ENCODE assay signal across 18 mouse cellular contexts in genomic region chr14:46505266-46505665, GRCm38 (mm10).
DNase-seq lines count a peak whose midpoint lies in the region; ATAC-seq and TF ChIP-seq lines count a peak whose summit lies in the region.
"Had no signal": no experiment of that assay in that cellular context is flagged by ENCODE, and none has a peak within 500 bp of the region (broad histone marks: within the 10 kb centered on the region; RNA-seq: fewer than 3 reads in every experiment).

No protein-coding gene starts in this region.

- no peaks in the 10 kb centered on the region for H3K9me3 ChIP-seq in hindbrain, postnatal 0 days (ENCODE audit: low read length)
- no peaks in the 10 kb centered on the region for H3K9me3 ChIP-seq in hindbrain, embryonic 14.5 days (ENCODE audit: control insufficient read depth, low read length)
- H3K9me3 ChIP-seq in lung, postnatal 0 days (ENCODE audit: low read length) = no peaks in the 10 kb centered on the region
- H3K9me3 ChIP-seq in ES-E14 (ENCODE audit: control insufficient read depth, insufficient read depth, low read depth, low read length) = no peaks in the 10 kb centered on the region
- H3K9me3 ChIP-seq in stomach, postnatal 0 days (ENCODE audit: control insufficient read depth, low read length) = no peaks in the 10 kb centered on the region
- H3K9me3 ChIP-seq: embryonic facial prominence, embryonic 13.5 days; forebrain, embryonic 12.5 days; heart, embryonic 10.5 days; limb, embryonic 13.5 days; midbrain, embryonic 13.5 days; stomach, embryonic 15.5 days had no signal

- DNase-seq in hindbrain, postnatal 0 days (ENCODE audit: low spot score) = no peak
- no peak for DNase-seq in hindbrain, embryonic 14.5 days (ENCODE audit: low spot score)
- no peak for DNase-seq in lung, postnatal 0 days (ENCODE audit: low spot score)
- no peak for DNase-seq in lung, adult 18-20 months
- DNase-seq in ES-E14 (ENCODE audit: low read depth, low spot score) = peak; percentile 55
- no peak for DNase-seq in stomach, postnatal 0 days (ENCODE audit: low spot score)
- DNase-seq in Muller cell, postnatal 12 days (ENCODE audit: inconsistent ontology term) = no peak
- no peak for DNase-seq in cerebellum, postnatal 4 days (ENCODE audit: low spot score in 2 of 2)
- DNase-seq: adrenal gland, postnatal 36 days; cerebellum, postnatal 36 days; heart, postnatal 36 days had no signal

- H3K4me3 ChIP-seq in hindbrain, postnatal 0 days (ENCODE audit: low read length) = no peak overlapping the region
- H3K4me3 ChIP-seq in hindbrain, embryonic 14.5 days (replicated peaks; ENCODE audit: low read length) = no peak overlapping the region
- no peak overlapping the region for H3K4me3 ChIP-seq in lung, postnatal 0 days (ENCODE audit: low read depth, low read length)
- no peak overlapping the region for H3K4me3 ChIP-seq in ES-E14 (ENCODE audit: insufficient read depth in 1 of 2, low read depth in 1 of 2, low read length in 2 of 2, poor library complexity in 1 of 2, severe bottlenecking in 1 of 2)
- no peak overlapping the region for H3K4me3 ChIP-seq in stomach, postnatal 0 days (ENCODE audit: low read depth, low read length)
- H3K4me3 ChIP-seq: embryonic facial prominence, embryonic 13.5 days; forebrain, embryonic 12.5 days; heart, embryonic 10.5 days; left cerebral cortex, adult 2 months; limb, embryonic 13.5 days; midbrain, embryonic 13.5 days; stomach, embryonic 15.5 days had no signal

- no peak overlapping the region for H3K27ac ChIP-seq in hindbrain, postnatal 0 days
- no peak overlapping the region for H3K27ac ChIP-seq in hindbrain, embryonic 14.5 days
- no peak overlapping the region for H3K27ac ChIP-seq in lung, postnatal 0 days (ENCODE audit: low read length)
- no peak overlapping the region for H3K27ac ChIP-seq in ES-E14 (ENCODE audit: insufficient read depth, low read depth, low read length, poor library complexity, severe bottlenecking)
- H3K27ac ChIP-seq in stomach, postnatal 0 days (replicated peaks) = no peak overlapping the region
- H3K27ac ChIP-seq: embryonic facial prominence, embryonic 13.5 days; forebrain, embryonic 12.5 days; heart, embryonic 10.5 days; left cerebral cortex, adult 2 months; limb, embryonic 13.5 days; midbrain, embryonic 13.5 days; stomach, embryonic 15.5 days had no signal

- no peak for ATAC-seq in hindbrain, postnatal 0 days
- ATAC-seq in hindbrain, embryonic 14.5 days (ENCODE audit: low FRiP score) = no peak
- ATAC-seq in lung, postnatal 0 days = no peak
- ATAC-seq in stomach, postnatal 0 days (ENCODE audit: low FRiP score, low TSS enrichment) = no peak
- ATAC-seq: midbrain, embryonic 13.5 days had no signal

- 81% methylated on average over 3 of the region's 3 CpGs for WGBS in hindbrain, postnatal 0 days
- 78% methylated on average over 3 of the region's 3 CpGs for WGBS in hindbrain, embryonic 14.5 days
- 86% methylated on average over 3 of the region's 3 CpGs for WGBS in lung, postnatal 0 days
- WGBS in stomach, postnatal 0 days = 80% methylated on average over 3 of the region's 3 CpGs

- in situ Hi-C loops in ES-E14 (cut with MboI; ENCODE audit: low sequenced_read_pairs in 2 of 2, unreplicated experiment in 2 of 2) = no loop called here

- no peaks in the 10 kb centered on the region for H3K27me3 ChIP-seq in hindbrain, postnatal 0 days (ENCODE audit: insufficient read depth, low read length)
- H3K27me3 ChIP-seq in hindbrain, embryonic 14.5 days (ENCODE audit: control insufficient read depth, insufficient read depth, low read length) = no peaks in the 10 kb centered on the region
- H3K27me3 ChIP-seq in lung, postnatal 0 days (replicated peaks; ENCODE audit: insufficient read depth, low read length) = no peaks in the 10 kb centered on the region
- no peaks in the 10 kb centered on the region for H3K27me3 ChIP-seq in stomach, postnatal 0 days (ENCODE audit: control insufficient read depth, insufficient read depth, low read length)
- H3K27me3 ChIP-seq: embryonic facial prominence, embryonic 13.5 days; forebrain, embryonic 12.5 days; limb, embryonic 13.5 days; midbrain, embryonic 13.5 days; stomach, embryonic 15.5 days had no signal

- no peaks in the 10 kb centered on the region for H3K36me3 ChIP-seq in hindbrain, postnatal 0 days (ENCODE audit: insufficient read depth, low read length)
- H3K36me3 ChIP-seq in hindbrain, embryonic 14.5 days (replicated peaks; ENCODE audit: control insufficient read depth, insufficient read depth) = no peaks in the 10 kb centered on the region
- H3K36me3 ChIP-seq in lung, postnatal 0 days (ENCODE audit: insufficient read depth, low read length) = no peaks in the 10 kb centered on the region
- no peaks in the 10 kb centered on the region for H3K36me3 ChIP-seq in ES-E14 (ENCODE audit: control insufficient read depth, insufficient read depth, low read length, poor library complexity, severe bottlenecking)
- no peaks in the 10 kb centered on the region for H3K36me3 ChIP-seq in stomach, postnatal 0 days (ENCODE audit: control insufficient read depth, insufficient read depth, low read length)
- H3K36me3 ChIP-seq: embryonic facial prominence, embryonic 13.5 days; forebrain, embryonic 12.5 days; heart, embryonic 10.5 days; limb, embryonic 13.5 days; midbrain, embryonic 13.5 days; stomach, embryonic 15.5 days had no signal

- H3K4me1 ChIP-seq in hindbrain, postnatal 0 days (ENCODE audit: insufficient read depth, low read length) = no peaks in the 10 kb centered on the region
- no peaks in the 10 kb centered on the region for H3K4me1 ChIP-seq in hindbrain, embryonic 14.5 days (replicated peaks; ENCODE audit: control insufficient read depth, insufficient read depth, low read length)
- H3K4me1 ChIP-seq in lung, postnatal 0 days (ENCODE audit: insufficient read depth, low read depth, low read length) = no peaks in the 10 kb centered on the region
- H3K4me1 ChIP-seq in ES-E14 (ENCODE audit: control insufficient read depth in 2 of 2, insufficient read depth in 2 of 2, low read length in 2 of 2, poor library complexity in 1 of 2) = no peaks in the 10 kb centered on the region
- no peaks in the 10 kb centered on the region for H3K4me1 ChIP-seq in stomach, postnatal 0 days (replicated peaks; ENCODE audit: control insufficient read depth, insufficient read depth)
- H3K4me1 ChIP-seq: embryonic facial prominence, embryonic 13.5 days; forebrain, embryonic 12.5 days; heart, embryonic 10.5 days; limb, embryonic 13.5 days; midbrain, embryonic 13.5 days; stomach, embryonic 15.5 days had no signal

- TF ChIP-seq EP300 in lung, postnatal 0 days (IDR thresholded peaks at IDR 0.05) = no peak
- no peak for TF ChIP-seq EP300 in stomach, postnatal 0 days (optimal IDR thresholded peaks at IDR 0.05)

- TF ChIP-seq CTCF in hindbrain, postnatal 0 days (IDR thresholded peaks at IDR 0.05; ENCODE audit: low read depth) = 0 out of 2 replicates have a peak, but pooled peaks have one; percentile 3
- TF ChIP-seq CTCF in lung, postnatal 0 days (IDR thresholded peaks at IDR 0.05) = 0 out of 2 replicates have a peak, but pooled peaks have one; percentile 31
- peak; percentile 35 for TF ChIP-seq CTCF in stomach, postnatal 0 days (IDR thresholded peaks at IDR 0.05; ENCODE audit: low read depth)

- no peak overlapping the region for H3K9ac ChIP-seq in hindbrain, postnatal 0 days (replicated peaks; ENCODE audit: low read length)
- H3K9ac ChIP-seq in hindbrain, embryonic 14.5 days = no peak overlapping the region
- no peak overlapping the region for H3K9ac ChIP-seq in lung, postnatal 0 days (replicated peaks; ENCODE audit: low read depth)
- H3K9ac ChIP-seq in ES-E14 (ENCODE audit: insufficient read depth, low read depth, low read length, poor library complexity, severe bottlenecking) = no peak overlapping the region
- H3K9ac ChIP-seq in stomach, postnatal 0 days (ENCODE audit: low read length) = no peak overlapping the region
- H3K9ac ChIP-seq: embryonic facial prominence, embryonic 13.5 days; forebrain, embryonic 12.5 days; limb, embryonic 13.5 days; midbrain, embryonic 13.5 days; stomach, embryonic 15.5 days had no signal

- H3K4me2 ChIP-seq in hindbrain, postnatal 0 days (ENCODE audit: low read depth, low read length) = no peak overlapping the region
- no peak overlapping the region for H3K4me2 ChIP-seq in hindbrain, embryonic 14.5 days (replicated peaks)
- no peak overlapping the region for H3K4me2 ChIP-seq in lung, postnatal 0 days (replicated peaks; ENCODE audit: low read depth, low read length)
- H3K4me2 ChIP-seq in stomach, postnatal 0 days (replicated peaks; ENCODE audit: low read depth) = no peak overlapping the region
- H3K4me2 ChIP-seq: embryonic facial prominence, embryonic 13.5 days; forebrain, embryonic 12.5 days; limb, embryonic 13.5 days; midbrain, embryonic 13.5 days; stomach, embryonic 15.5 days had no signal

TF ChIP-seq in ES-E14, 5 proteins besides CTCF, POLR2A, EP300 and RAD21:
- TF ChIP-seq CHD2 (IDR thresholded peaks at IDR 0.05; ENCODE audit: low read depth, low read length) = no peak
- peak; percentile 90 for TF ChIP-seq ZC3H11A (IDR thresholded peaks at IDR 0.05; ENCODE audit: borderline replicate concordance, low read depth, low read length)
